Comparison of ENCODE assay signal across 8 mouse cellular contexts in the genomic region with DNA sequence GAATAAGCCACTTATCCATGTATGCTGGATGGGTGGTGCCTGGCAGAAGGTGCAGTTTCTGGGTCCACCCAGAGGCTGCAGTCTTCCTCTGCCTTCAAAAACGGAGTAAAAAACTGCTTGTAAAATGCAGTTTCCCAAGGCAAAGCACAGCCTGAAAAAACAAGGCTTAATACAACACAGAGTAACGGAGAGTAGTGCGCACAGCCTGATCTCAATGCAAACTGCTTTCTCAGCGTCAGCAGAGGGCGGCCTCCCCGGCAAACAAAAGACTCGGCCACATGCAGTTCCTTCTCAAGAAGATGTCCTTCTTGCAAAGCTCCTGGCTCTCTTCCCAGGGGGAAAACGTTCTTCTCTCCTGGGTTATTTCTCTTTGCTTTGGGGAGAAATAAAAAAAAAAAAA.
DNase-seq lines count a peak whose midpoint lies in the region; ATAC-seq lines count a peak whose summit lies in the region.

No protein-coding gene starts in this region.

- H3K4me1 ChIP-seq in intestine, embryonic 14.5 days (replicated peaks; ENCODE audit: control insufficient read depth, insufficient read depth, low read length), result peaks cover 8% of the 10 kb centered on the region; the same call in 1 of the 2 replicates
- H3K4me1 ChIP-seq in intestine, embryonic 16.5 days (ENCODE audit: control insufficient read depth, insufficient read depth, low read length), result no peaks in the 10 kb centered on the region
- H3K4me1 ChIP-seq in kidney, embryonic 14.5 days (ENCODE audit: control insufficient read depth, insufficient read depth, low read length), result peaks cover 7% of the 10 kb centered on the region; the same call in 1 of the 2 replicates

- H3K4me2 ChIP-seq in intestine, embryonic 14.5 days (ENCODE audit: low read length), result 0 out of 2 replicates have a peak overlapping the region, but pooled peaks have one; percentile 13
- no peak overlapping the region for H3K4me2 ChIP-seq in intestine, embryonic 16.5 days (ENCODE audit: low read depth, low read length)
- H3K4me2 ChIP-seq in kidney, embryonic 14.5 days (replicated peaks; ENCODE audit: low read depth, low read length), result 0 out of 2 replicates have a peak overlapping the region, but pooled peaks have one; percentile 15

- no peaks in the 10 kb centered on the region for H3K36me3 ChIP-seq in intestine, embryonic 14.5 days (ENCODE audit: control insufficient read depth, insufficient read depth, low read length)
- H3K36me3 ChIP-seq in intestine, embryonic 16.5 days (ENCODE audit: control insufficient read depth, insufficient read depth, low read length), result no peaks in the 10 kb centered on the region
- H3K36me3 ChIP-seq in kidney, embryonic 14.5 days (ENCODE audit: control insufficient read depth, insufficient read depth, low read length), result no peaks in the 10 kb centered on the region

- ATAC-seq in intestine, embryonic 14.5 days (replicated peaks; ENCODE audit: low FRiP score, low TSS enrichment, low read depth), result no peak
- ATAC-seq in intestine, embryonic 16.5 days, result no peak
- no peak for ATAC-seq in kidney, embryonic 14.5 days (ENCODE audit: low FRiP score, low TSS enrichment)

- no peaks in the 10 kb centered on the region for H3K9me3 ChIP-seq in intestine, embryonic 14.5 days (ENCODE audit: control insufficient read depth, low read length)
- H3K9me3 ChIP-seq in intestine, embryonic 16.5 days (ENCODE audit: control insufficient read depth, low read length), result no peaks in the 10 kb centered on the region
- no peaks in the 10 kb centered on the region for H3K9me3 ChIP-seq in kidney, embryonic 14.5 days (ENCODE audit: control insufficient read depth, low read length)

- no peak overlapping the region for H3K9ac ChIP-seq in intestine, embryonic 14.5 days (ENCODE audit: low read length)
- H3K9ac ChIP-seq in intestine, embryonic 16.5 days (ENCODE audit: low read depth, low read length), result no peak overlapping the region
- no peak overlapping the region; the same call in 1 of the 2 replicates for H3K9ac ChIP-seq in kidney, embryonic 14.5 days (ENCODE audit: low read depth, low read length)

- DNase-seq in intestine, embryonic 14.5 days (ENCODE audit: low spot score), result peak; percentile 63
- peak; percentile 83 for DNase-seq in cerebellum, adult 9-11 months
- DNase-seq in heart, adult 18-20 months, result peak; percentile 45 to 52
- DNase-seq in lung, postnatal 14 days, result peak; percentile 43
- DNase-seq in skeletal muscle tissue, adult 2 months (ENCODE audit: low read depth, low spot score), result peak; percentile 46
- DNase-seq in urinary bladder, adult 2 months (ENCODE audit: low spot score), result no peak

- H3K4me3 ChIP-seq in intestine, embryonic 14.5 days (ENCODE audit: low read depth, low read length), result no peak overlapping the region
- H3K4me3 ChIP-seq in intestine, embryonic 16.5 days (ENCODE audit: low read length), result no peak overlapping the region
- H3K4me3 ChIP-seq in kidney, embryonic 14.5 days (ENCODE audit: low read length), result no peak overlapping the region

- no peaks in the 10 kb centered on the region for H3K27me3 ChIP-seq in intestine, embryonic 14.5 days (replicated peaks; ENCODE audit: control insufficient read depth, insufficient read depth, low read length)
- no peaks in the 10 kb centered on the region for H3K27me3 ChIP-seq in intestine, embryonic 16.5 days (replicated peaks; ENCODE audit: control insufficient read depth, insufficient read depth, low read length)
- no peaks in the 10 kb centered on the region for H3K27me3 ChIP-seq in kidney, embryonic 14.5 days (ENCODE audit: control insufficient read depth, insufficient read depth, low read length)

- H3K27ac ChIP-seq in intestine, embryonic 14.5 days (ENCODE audit: low read depth), result no peak overlapping the region
- no peak overlapping the region for H3K27ac ChIP-seq in intestine, embryonic 16.5 days (ENCODE audit: low read length)
- no peak overlapping the region for H3K27ac ChIP-seq in kidney, embryonic 14.5 days (ENCODE audit: low read depth, low read length)

- WGBS in intestine, embryonic 14.5 days, result 22% methylated on average over 8 of the region's 8 CpGs
- WGBS in intestine, embryonic 16.5 days, result 15% methylated on average over 8 of the region's 8 CpGs
- 22% methylated on average over 8 of the region's 8 CpGs for WGBS in kidney, embryonic 14.5 days
